Mouse (Mus musculus) limb, embryonic 13.5 days (tissue): ENCODE data around the gene Sv2a. TPM values are rescaled to one million over a fixed set of nuclear protein-coding genes. Genes with fewer than 3 reads are reported as not detected.
A peak's percentile ranks its signal among the peaks of the same experiment; 100 is the strongest.
"Not testable (repeated sequence)": the region's sequence is repeated elsewhere in the genome, so short reads cannot be mapped to it uniquely, and the experiment has no call there.

Source experiments
- ATAC-seq: fragments of 200-750 bp; cut with Nextera tagmentation; 2 replicates; pipeline ENCODE4 v1.8.0; 2017; ENCODE audit warnings: low read depth, moderate number of reproducible peaks, moderate TSS enrichment; ENCODE audit not compliant: low FRiP score
- H3K27ac ChIP-seq: fragments of 300-500 bp; sonication (generic); 2 replicates; pipeline ENCODE4 v1.5.1; 2015; ENCODE audit warnings: inconsistent platforms, mild to moderate bottlenecking, moderate library complexity
- H3K27me3 ChIP-seq: fragments of 300-500 bp; sonication (generic); 2 replicates; pipeline ENCODE4 v1.6.1; 2015; ENCODE audit warnings: mild to moderate bottlenecking, inconsistent platforms
- H3K36me3 ChIP-seq: fragments of 300-500 bp; sonication (generic); 2 replicates; pipeline ENCODE4 v1.6.1; 2015; ENCODE audit warnings: inconsistent platforms, mild to moderate bottlenecking, moderate library complexity
- H3K4me1 ChIP-seq: fragments of 300-500 bp; sonication (generic); 2 replicates; pipeline ENCODE4 v1.6.1; 2015; ENCODE audit warnings: inconsistent platforms
- H3K4me2 ChIP-seq: fragments of 300-500 bp; sonication (generic); replicated peaks from 2 replicates; pipeline ENCODE4 v1.6.1; 2015; ENCODE audit warnings: inconsistent platforms, mild to moderate bottlenecking, moderate library complexity
- H3K4me3 ChIP-seq: fragments of 300-500 bp; sonication (generic); 2 replicates; pipeline ENCODE4 v1.5.1; 2015; ENCODE audit warnings: moderate library complexity, mild to moderate bottlenecking, inconsistent platforms
- H3K9ac ChIP-seq: fragments of 300-500 bp; sonication (generic); 2 replicates; pipeline ENCODE4 v1.6.1; 2015; ENCODE audit warnings: mild to moderate bottlenecking, inconsistent platforms
- H3K9me3 ChIP-seq: fragments of 300-500 bp; sonication (generic); 2 replicates; pipeline ENCODE4 v1.6.1; 2016; ENCODE audit warnings: inconsistent platforms
- WGBS: fragments of 180-500 bp; shearing (Covaris S2); methylation state at CpG from one replicate; pipeline ENCODE4 v1.1.7; 2015; 5-methylcytosine and 5-hydroxymethylcytosine counted together
- polyA plus RNA-seq: library from polyadenylated mRNA; unstranded; fragments of >200 nt; fragmentation: Nextera tagmentation; extraction: Ambion mirVana; gene quantifications from 2 replicates; pipeline ENCODE4 v1.2.1, GENCODE M21; 2015

Sv2a gene
- polyA plus RNA-seq, 1 experiment from 2014 or later, result 4.6 TPM

DNA sequence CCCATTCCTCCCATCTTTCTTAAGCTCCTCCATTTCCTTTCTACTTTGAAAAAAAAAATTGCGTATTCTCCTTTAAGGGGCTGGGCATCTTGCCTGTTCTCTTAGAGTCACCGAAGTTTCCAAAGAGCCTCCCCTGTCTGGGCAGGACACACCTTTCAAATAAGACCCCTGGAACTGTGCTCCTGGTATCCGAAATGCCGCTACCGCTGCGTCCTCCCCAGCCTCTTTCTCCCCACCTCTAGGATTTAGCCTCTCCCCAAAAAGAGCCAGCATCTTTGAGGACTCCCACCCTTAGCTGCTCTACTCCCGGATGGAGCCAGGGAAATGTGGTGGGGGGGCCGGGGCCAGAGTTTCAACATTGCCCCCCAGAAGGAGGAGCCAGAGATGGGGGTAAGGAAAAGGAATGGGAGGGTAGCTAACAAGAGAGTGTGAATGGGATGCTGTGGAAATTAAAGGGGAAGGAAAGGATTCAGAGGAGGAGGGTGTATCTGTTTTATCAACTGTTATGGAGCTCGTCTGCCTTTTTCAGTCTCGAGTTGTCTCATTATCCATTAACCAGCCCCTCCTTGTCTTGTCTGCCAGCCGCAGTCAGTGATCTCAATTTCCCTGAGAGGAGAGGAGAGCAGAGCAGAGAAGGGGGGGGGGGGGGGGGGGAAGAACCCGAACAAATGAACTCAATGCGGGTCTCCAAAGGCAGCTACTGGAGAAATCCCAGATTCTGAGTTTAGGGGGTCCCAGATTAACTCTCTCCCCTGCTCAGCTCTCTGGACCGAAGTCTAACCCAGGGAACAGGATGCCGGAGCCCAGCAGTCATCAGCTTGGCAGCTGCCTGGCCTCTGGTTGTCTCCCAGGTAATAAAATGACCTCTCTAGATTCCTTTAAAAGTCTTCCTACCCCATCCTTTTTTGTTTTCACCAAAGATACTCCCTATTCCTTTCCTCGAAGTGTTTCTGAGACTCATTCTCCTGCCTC is 18.8 kb upstream of the Sv2a start, which contains the start of gene Mtmr11:
Gene Mtmr11, plus strand, starts transcription at position 136 of the 972 bp plus-strand sequence.
- Histone ChIP-seq H3K27ac (peak within 1 kb of the TSS; percentile 91), H3K9ac (peak within 1 kb of the TSS; percentile 79), H3K4me1 (peaks cover 26% of the 10 kb centered on the region), H3K9me3 (no peaks in the 10 kb centered on the region), H3K4me3 (peak within 1 kb of the TSS; percentile 62), H3K4me2 (peak within 1 kb of the TSS; percentile 85), H3K36me3 (peaks cover 8% of the 10 kb centered on the region), H3K27me3 (no peaks in the 10 kb centered on the region)
- peak; percentile 38; the same call in 1 of the 2 replicates for ATAC-seq
- WGBS, result 3% methylated on average over 16 of the region's 16 CpGs

DNA sequence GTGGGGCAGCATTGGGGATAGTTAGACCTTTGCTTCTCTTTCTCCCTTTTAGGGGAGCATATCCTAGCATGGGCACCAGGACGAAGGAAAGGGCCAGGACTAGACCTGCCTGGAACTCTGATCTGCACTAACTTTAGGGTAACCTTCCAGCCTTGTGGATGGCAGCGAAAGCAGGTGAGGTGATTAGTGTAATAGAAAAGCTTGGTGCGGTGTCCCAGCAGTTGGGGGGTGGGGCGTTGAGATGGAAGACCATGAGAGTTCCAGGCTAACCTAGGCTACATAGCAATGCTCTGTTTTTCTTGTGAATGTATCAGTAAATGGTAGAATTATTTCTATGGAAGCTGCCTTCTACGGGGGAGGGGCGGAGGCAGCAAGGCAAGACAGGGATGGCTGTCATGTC is 17.9 kb upstream of the Sv2a start:
- ATAC-seq, result no peak
- H3K9ac ChIP-seq, result peak overlapping the region; percentile 79
- H3K27ac ChIP-seq, result peak overlapping the region; percentile 91; the same call in 1 of the 2 replicates

DNA sequence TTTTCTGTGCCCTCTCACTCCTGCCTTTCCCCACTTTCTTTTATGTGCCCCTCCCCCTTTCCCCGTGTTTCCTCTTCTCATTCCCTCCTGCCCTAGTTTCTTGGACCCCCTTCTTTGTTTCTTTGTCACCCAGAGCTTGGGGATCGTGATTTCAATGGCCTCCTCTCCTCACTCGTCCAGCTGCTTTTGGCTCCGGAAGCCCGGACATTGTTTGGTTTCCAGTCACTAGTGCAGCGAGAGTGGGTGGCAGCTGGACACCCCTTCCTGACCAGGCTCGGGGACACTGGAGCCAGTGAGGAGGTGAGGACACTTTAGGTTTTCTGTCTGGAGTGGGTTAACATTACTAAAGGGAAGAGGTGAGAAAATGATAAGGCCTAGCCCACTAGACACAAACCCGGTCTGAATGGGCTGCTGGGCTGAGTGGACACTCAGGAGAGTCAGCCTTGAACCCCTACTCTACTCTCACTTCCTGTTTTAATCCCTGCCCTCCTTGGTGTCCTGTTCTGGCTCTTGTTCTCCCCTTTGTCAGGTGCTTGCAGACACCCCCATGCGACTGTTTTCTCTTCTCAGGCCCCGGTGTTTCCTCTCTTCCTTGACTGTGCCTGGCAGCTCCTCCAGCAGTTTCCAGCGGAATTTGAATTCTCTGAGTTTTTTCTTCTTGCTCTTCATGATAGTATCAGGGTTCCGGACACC is 12.3 kb upstream of the Sv2a start:
- Histone ChIP-seq H3K27me3 (no peaks in the 10 kb centered on the region), H3K4me3 (no peak overlapping the region), H3K36me3 (peaks cover 37% of the 10 kb centered on the region), H3K27ac (no peak overlapping the region), H3K9me3 (no peaks in the 10 kb centered on the region), H3K4me1 (peaks cover 21% of the 10 kb centered on the region), H3K4me2 (no peak overlapping the region), H3K9ac (no peak overlapping the region)
- 81% methylated on average over 12 of the region's 12 CpGs for WGBS
- ATAC-seq, result no peak

More for the DNA sequence above, 17.9 kb upstream of the Sv2a start:
- Histone ChIP-seq H3K4me2 (peak overlapping the region; percentile 85), H3K36me3 (peaks cover 13% of the 10 kb centered on the region), H3K4me3 (peak overlapping the region; percentile 62), H3K4me1 (peaks cover 26% of the 10 kb centered on the region), H3K27me3 (no peaks in the 10 kb centered on the region), H3K9me3 (no peaks in the 10 kb centered on the region)
- 89% methylated on average over 6 of the region's 6 CpGs for WGBS

DNA sequence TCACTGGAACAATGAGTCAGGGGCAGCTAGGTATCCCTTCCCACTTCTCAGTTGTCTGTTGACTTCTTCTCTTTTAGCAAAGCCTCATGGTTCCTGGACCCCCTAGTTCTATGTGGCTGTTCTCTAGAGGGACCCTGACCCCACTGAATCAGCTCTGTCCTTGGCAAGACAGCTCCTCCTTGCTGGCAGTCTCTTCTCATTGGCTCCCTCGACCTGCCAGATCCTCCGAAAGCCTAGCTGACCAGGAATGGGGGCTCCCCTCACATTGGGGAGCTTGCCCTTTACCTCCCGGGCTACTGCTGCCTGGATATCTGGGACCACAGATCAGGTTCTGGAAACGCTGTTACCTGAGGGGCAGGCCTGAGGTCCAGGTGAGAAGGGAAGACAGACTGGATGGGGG is 10.7 kb upstream of the Sv2a start:
- ATAC-seq, result no peak

DNA sequence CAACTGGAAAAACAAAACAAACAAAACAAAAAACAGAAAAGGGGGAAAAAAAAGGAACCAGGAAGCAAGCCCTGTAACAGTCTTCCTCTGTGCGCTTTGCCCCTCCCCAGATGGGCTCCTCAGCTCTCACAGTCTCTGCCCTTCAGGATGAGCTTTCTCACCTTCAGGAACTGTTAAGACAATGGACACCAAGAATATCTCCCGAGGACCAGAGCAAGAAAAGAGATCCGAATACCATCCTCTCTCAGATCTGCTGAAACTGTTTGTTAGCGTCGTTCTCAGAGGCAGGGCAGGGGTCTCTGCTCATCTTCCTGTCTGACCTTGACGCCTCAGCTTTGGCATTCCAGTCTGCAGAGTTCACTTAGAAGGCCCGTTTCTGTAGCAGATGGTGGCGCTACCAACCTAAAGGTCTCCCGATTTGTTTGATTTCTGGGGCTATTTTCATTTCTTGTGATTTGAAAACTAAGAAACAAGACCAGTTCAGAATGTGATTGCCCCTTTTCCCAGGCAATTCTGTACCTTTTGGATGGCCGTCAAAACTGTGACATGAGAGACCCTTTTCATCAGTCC is 9.9 kb upstream of the Sv2a start:
- 70% methylated on average over 10 of the region's 10 CpGs for WGBS
- Histone ChIP-seq H3K9ac (peak overlapping the region; percentile 89), H3K27ac (peak overlapping the region; percentile 98), H3K9me3 (no peaks in the 10 kb centered on the region), H3K4me1 (peaks cover 35% of the 10 kb centered on the region), H3K4me2 (peak overlapping the region; percentile 98), H3K36me3 (peaks cover 53% of the 10 kb centered on the region), H3K4me3 (peak overlapping the region; percentile 88), H3K27me3 (no peaks in the 10 kb centered on the region)
- no peak for ATAC-seq

More for the DNA sequence above, 10.7 kb upstream of the Sv2a start:
- WGBS, result 87% methylated on average over 4 of the region's 4 CpGs
- H3K4me1 ChIP-seq, result peaks cover 35% of the 10 kb centered on the region
- no peaks in the 10 kb centered on the region for H3K27me3 ChIP-seq
- no peak overlapping the region for H3K27ac ChIP-seq
- 0 out of 2 replicates have a peak overlapping the region, but pooled peaks have one; percentile 98 for H3K4me2 ChIP-seq
- no peak overlapping the region for H3K9ac ChIP-seq
- no peaks in the 10 kb centered on the region for H3K9me3 ChIP-seq
- no peak overlapping the region for H3K4me3 ChIP-seq
- peaks cover 47% of the 10 kb centered on the region for H3K36me3 ChIP-seq

DNA sequence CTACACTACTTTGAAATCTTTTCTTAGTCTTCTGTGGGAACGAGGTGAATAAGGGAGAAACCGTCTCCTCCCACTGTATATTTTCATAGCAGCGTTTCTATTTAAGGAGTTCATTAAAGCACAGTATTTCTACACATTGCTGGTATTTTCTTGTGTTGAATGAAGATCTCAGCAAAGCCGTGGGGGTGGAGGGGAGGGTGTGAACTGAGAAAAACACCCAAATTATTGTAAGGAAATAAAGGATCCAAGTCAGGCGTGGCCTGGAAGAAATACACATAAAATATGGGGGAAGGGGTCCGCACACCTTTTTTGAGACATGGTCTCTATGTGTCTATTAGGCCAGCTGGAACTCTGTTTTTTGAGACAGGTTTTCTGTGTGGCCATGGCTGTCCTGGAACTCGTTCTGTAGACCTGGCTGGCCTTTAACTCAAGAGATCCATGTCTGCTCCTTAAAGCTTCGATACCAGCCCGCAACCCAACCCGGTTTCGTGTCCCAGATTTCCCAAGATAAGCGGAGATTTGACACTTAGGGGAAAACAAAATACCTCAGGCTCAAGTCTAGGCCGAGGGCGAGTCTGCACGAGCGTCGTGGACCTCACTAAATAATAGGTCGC is 9.3 kb upstream of the Sv2a start:
- H3K36me3 ChIP-seq, result peaks cover 60% of the 10 kb centered on the region

DNA sequence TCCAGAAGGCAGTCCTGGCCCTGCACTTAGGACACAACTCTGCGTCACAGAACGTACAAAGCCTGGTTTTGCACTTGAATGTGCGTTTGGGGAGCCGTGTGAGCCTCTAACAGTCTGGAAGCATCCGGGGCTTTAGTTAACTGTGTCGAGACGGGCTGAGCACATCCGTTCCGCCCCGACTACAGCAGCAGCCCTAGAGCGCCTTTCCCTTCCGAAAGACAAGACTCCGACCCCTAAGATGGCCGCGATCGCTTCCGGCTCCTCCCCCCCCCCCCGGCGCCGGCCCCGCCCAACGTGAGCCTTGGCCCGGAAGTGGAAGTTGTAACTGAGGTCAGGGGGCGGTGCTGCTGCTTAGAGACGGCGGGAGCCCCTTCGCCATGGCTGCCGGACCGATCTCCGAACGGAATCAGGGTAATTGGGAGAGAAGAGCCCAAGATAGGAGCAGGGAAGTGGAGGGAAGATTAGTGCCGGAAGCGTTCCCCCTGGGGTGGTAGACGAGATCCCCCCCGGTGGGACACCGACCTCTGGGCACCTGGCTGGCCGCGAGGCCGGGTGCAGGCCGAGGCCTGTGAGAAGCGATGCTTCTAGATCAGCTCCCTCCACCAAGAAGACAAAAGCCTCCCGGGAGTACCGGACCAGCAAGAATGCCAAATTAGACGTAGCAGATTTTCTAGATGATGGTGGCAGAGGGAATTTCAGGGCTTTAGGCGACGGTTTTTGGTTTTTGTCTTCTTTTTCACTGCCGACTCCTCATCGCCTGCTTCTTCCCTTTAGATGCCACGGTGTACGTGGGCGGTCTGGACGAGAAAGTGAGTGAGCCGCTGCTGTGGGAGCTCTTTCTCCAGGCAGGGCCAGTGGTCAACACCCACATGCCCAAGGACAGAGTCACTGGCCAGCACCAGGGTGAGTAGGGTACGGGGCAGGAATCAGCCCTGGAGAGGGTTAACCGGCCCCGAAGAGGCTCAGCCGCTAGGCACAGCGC is 8.5 kb upstream of the Sv2a start, which contains the start of gene Sf3b4:
Gene Sf3b4, plus strand, starts transcription at position 136 of the 982 bp plus-strand sequence.
- no peaks in the 10 kb centered on the region for H3K9me3 ChIP-seq
- WGBS, result under 1% methylated on average over 58 of the region's 58 CpGs
- no peaks in the 10 kb centered on the region for H3K27me3 ChIP-seq
- H3K36me3 ChIP-seq, result peaks cover 63% of the 10 kb centered on the region
- H3K9ac ChIP-seq, result peak within 1 kb of the TSS; percentile 89
- peak within 1 kb of the TSS; percentile 98 for H3K4me2 ChIP-seq
- ATAC-seq, result peak; percentile 93
- H3K4me1 ChIP-seq, result peaks cover 35% of the 10 kb centered on the region
- peak within 1 kb of the TSS; percentile 88 for H3K4me3 ChIP-seq
- H3K27ac ChIP-seq, result peak within 1 kb of the TSS; percentile 98

More for the DNA sequence above, 9.3 kb upstream of the Sv2a start:
- peak overlapping the region; percentile 88 for H3K4me3 ChIP-seq
- ATAC-seq, result peak; percentile 14
- H3K4me1 ChIP-seq, result peaks cover 35% of the 10 kb centered on the region
- peak overlapping the region; percentile 98 for H3K27ac ChIP-seq
- no peaks in the 10 kb centered on the region for H3K9me3 ChIP-seq
- H3K9ac ChIP-seq, result peak overlapping the region; percentile 89
- H3K27me3 ChIP-seq, result no peaks in the 10 kb centered on the region
- H3K4me2 ChIP-seq, result peak overlapping the region; percentile 98
- 21% methylated on average over 18 of the region's 18 CpGs for WGBS

DNA sequence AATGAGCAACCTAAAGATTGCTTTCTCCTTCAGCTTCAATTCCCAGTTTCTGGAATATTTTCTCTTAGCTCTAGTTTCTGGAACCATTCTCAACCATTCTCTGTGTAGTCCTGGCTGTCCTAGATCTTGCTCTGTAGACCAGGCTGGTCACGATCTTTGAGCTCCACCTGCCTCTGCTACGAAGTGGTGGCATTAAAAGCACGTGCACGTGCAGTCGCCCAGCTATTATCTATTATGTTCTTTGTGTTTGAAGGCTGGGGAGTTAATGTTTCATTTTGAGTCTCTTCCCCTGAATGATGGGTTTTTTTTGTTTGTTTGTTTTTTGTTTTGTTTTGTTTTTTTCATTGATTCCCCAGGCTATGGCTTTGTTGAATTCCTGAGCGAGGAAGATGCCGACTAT is 7.8 kb upstream of the Sv2a start:
- Histone ChIP-seq H3K4me2 (peak overlapping the region; percentile 98), H3K27ac (no peak overlapping the region; the same call in 1 of the 2 replicates), H3K27me3 (no peaks in the 10 kb centered on the region), H3K9ac (peak overlapping the region; percentile 89), H3K4me1 (peaks cover 35% of the 10 kb centered on the region), H3K36me3 (peaks cover 63% of the 10 kb centered on the region), H3K4me3 (peak overlapping the region; percentile 88), H3K9me3 (no peaks in the 10 kb centered on the region)
- no peak for ATAC-seq
- 30% methylated on average over 7 of the region's 7 CpGs for WGBS

DNA sequence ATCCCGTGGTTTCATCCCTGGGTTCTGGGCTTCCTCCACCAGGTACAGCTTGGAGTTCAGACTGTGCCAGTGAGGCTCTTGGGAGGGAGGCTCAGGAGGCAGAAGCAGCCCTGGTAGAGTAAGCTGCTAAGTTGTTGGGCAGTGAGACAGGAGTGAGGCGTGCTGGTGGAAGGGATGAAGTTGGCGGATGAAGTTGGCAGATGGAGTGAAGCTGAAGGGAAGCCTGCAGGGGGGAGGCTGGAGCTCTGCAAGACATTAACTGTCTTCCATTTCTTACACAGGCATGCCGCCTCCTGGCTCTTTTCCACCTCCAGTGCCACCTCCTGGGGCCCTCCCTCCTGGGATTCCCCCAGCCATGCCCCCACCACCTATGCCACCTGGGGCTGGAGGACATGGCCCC is 6.9 kb upstream of the Sv2a start:
- H3K36me3 ChIP-seq, result peaks cover 62% of the 10 kb centered on the region
- WGBS, result 81% methylated on average over 4 of the region's 4 CpGs
- not testable (repeated sequence) for ATAC-seq

DNA sequence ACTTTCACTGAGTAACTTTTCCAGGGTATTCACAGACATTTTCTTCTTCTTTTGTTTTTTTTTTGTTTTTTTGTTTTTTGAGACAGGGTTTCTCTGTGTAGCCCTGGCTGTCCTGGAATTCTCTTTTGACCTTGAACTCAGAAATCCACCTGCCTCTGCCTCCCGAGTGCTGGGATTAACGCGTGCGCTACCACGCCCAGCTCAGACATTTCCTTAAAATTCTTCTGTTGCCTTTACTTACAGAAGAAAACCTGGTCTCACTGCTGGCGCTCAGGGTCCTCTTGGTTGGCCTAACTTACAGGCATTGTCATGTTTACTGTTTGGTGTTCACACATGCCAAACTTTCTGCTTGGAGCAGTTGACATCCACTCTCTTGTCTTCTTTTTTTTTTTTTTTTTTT is 5.7 kb upstream of the Sv2a start:
- Histone ChIP-seq H3K9me3 (no peaks in the 10 kb centered on the region), H3K9ac (no peak overlapping the region), H3K27me3 (no peaks in the 10 kb centered on the region), H3K4me1 (peaks cover 35% of the 10 kb centered on the region), H3K36me3 (peaks cover 51% of the 10 kb centered on the region), H3K27ac (no peak overlapping the region), H3K4me3 (0 out of 2 replicates have a peak overlapping the region, but pooled peaks have one; percentile 3), H3K4me2 (no peak overlapping the region)
- WGBS, result 92% methylated on average over 6 of the region's 6 CpGs
- no peak for ATAC-seq

More for the DNA sequence above, 6.9 kb upstream of the Sv2a start:
- peak overlapping the region; percentile 88; the same call in 1 of the 2 replicates for H3K4me3 ChIP-seq
- H3K27me3 ChIP-seq, H3K9me3 ChIP-seq, H3K27ac ChIP-seq: not testable (repeated sequence)
- H3K9ac ChIP-seq, result peak overlapping the region; percentile 53; the same call in 1 of the 2 replicates
- H3K4me2 ChIP-seq, result peak overlapping the region; percentile 98
- peaks cover 35% of the 10 kb centered on the region for H3K4me1 ChIP-seq
